Mouse (Mus musculus) frontal cortex, postnatal 36 days (tissue): ENCODE results near the gene Mgat1.
"Not testable (repeated sequence)": the region's sequence is repeated elsewhere in the genome, so short reads cannot be mapped to it uniquely, and the experiment has no call there.

ENCODE experiments used
- DNase-seq, 2 experiments: peaks; one replicate each; pipeline ENCODE4 v3.0.0; 2022; ENCODE audit warnings: low spot score in 2 of 2

The Mgat1 gene

GRCm38 (mm10) chr11:49243727-49244594 is at the start of gene Mgat1:
Gene Mgat1, plus strand, starts transcription at chr11:49244191.
- peak; percentile 87 to 91 for DNase-seq

- DNase-seq = not testable (repeated sequence)
These were observed 49.2 kb upstream of the Mgat1 start for GRCm38 (mm10) chr11:49194771-49195170.

DNA sequence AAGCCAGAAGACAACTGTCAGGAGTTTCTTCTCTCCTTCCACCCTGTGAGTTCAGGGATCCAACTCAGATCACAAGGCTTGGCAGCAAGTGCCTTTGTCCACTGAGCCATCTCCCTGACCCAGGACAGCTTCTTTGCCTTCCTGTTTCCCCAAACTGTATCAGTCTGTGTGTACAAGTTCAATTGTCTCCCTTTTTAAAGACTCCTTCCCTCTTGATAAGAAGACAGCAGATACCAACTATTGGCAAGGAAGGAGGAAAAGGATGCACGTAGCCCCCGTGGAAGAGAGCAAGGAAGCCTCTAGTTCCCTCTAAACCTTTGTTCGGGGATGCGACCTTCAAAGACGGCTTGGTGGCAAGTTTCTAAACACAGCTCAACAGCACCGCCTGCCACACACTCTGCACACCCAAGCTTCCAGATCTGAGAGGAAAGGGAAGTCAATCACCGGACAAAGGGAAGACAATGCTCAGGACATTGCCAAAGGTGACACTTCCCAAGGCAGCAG is 48.1 kb upstream of the Mgat1 start:
- no peak for DNase-seq

- DNase-seq = no peak
These were observed 43.3 kb upstream of the Mgat1 start for GRCm38 (mm10) chr11:49200666-49201065.

DNA sequence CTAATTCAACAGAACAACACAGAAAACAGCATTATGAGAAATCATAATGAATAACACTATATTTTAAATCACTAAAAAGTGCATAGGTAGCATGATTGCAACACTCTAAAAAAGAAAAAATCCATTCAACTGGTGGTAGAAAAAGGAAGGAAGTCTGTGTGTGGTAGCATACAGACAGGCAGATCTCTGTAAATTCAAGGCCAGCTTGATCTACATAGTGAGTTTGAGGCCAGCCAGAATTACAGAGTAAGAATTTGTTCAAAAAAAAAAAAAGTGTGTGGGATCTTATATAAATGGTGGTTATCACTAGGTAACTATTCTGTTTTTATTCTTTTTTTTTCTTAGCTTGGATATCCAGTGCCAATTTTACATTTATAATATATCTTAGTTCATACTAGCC is 42.8 kb upstream of the Mgat1 start:
- DNase-seq = no peak

- DNase-seq = no peak
These were observed 41.9 kb upstream of the Mgat1 start for GRCm38 (mm10) chr11:49202071-49202470.

GRCm38 (mm10) chr11:49202523-49203061 is 41.4 kb upstream of the Mgat1 start:
- no peak for DNase-seq

GRCm38 (mm10) chr11:49203129-49203768 is 40.7 kb upstream of the Mgat1 start, which contains the start of gene Zfp62:
Gene Zfp62, plus strand, starts transcription at chr11:49203292.
- DNase-seq = peak; percentile 95 to 96

DNA sequence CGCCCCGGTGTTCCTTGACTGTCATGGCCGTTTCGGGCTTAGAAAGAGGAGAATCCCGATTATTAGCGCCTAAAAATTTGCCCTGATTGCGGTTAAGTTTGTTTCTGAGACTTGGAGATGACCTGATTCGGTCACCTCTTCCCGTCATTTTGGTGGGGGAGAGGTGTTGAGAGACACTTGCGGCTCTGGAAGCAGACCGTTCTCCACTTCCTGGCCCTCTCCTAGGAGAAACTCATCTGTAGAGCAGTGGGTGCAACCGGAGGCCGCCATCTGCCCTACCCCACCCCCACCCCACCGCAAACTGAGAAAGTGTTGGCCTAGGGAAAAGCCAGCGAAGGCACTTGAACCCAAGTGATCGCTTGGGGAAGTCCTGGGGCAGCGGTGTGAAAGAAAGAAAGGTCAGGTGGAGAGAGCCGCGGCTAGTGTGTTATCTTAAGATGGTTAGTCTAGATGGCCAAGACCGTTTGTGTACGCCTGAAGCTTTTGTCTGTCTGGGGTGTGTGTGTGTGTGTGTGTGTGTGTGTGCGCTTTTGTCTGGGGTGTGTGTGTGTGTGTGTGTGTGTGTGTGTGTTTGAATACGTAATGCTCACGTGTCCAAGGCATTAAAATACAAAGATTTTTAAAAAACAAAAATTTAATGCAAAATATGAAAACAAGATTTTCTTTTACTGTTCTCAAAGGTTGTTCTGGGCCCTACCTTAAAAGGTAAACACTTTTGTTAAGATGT is 40.1 kb upstream of the Mgat1 start:
- DNase-seq = no peak

DNA sequence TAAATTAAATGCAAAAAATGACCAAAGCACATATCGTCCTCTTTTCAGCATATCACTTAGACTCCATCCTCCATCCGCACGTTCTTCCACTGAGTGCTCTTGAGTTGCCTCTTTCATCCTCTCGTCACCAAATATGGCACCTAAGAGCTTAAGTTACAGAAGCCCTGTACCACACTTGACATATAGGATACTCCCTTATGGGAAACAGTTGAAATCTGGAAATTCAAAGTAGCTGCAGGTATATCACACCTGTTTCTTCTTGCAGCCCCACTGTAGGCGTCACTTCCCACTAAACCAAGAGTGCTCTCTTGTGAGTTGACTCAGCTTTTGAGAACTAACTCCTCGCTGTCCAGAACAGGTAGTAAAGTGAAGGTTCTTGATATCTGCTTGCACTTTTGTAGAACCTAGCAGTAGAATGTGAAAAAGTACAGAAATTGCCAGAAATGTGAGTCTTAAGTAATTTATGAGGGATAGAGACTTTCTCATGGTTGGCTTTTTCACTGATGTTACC is 38.9 kb upstream of the Mgat1 start:
- no peak for DNase-seq

DNA sequence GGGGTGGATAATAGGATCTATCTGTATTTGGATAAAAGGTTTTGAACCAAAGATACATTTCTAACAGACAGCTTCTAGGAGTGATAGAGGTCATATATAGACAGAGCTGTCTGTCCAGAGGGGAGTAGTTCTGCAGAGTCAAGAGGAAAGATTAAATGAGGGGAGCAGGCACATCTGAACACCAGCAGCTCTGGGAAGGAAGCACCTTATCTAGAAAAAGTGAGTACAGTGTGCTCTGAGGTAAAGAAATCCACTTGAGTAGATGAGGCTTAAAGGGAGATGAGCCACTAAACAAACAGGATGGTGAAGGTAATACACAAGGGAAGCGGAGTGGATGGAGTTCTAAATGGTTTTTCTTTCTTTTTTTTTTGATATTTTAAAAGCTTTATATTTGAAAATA is 36.5 kb upstream of the Mgat1 start:
- DNase-seq = no peak

- no peak for DNase-seq
These were observed 31.4 kb upstream of the Mgat1 start for GRCm38 (mm10) chr11:49212577-49212976.

- DNase-seq = no peak
These were observed 30.5 kb upstream of the Mgat1 start for GRCm38 (mm10) chr11:49213505-49213904.

DNA sequence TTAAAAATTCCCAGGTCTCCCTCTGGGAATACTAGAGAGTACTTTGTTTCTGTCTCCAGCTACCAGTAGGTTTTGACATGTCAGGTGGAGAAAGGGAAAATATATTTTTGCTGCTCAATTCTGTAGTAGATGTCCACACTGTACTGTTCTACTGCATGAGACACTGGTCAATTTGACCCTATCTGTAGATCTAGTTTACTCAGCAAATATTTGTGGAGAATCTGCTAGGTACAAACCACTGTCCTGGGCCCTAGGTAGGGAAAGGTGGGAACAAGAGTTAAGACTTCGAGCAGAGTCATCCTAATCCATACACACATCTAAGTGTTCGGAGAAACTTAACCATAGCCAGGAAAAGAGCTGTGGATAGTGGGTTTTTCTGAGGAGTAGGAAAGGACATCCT is 24.7 kb upstream of the Mgat1 start:
- no peak for DNase-seq

GRCm38 (mm10) chr11:49224455-49224854 is 19.5 kb upstream of the Mgat1 start:
- no peak for DNase-seq

DNA sequence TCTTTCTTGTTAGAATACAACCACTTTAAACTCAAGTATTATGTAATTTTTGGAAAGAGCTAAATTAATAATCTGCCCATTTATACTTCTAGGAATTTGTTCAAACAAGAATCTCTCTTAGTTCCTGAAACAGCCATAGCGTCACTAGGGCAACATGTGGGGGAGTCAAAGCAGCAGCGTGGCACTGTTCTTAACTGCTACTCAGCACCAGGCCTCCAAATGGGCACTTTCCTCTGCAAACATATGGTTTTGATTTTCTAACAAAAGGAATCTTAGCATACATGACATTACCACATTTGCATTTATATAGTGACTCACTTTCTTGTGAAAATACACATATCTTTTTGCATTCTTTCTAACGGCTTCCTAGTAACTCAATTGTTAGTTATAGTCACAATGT is 11.2 kb upstream of the Mgat1 start:
- DNase-seq = peak in 1 of 2 experiments; percentile 49

DNA sequence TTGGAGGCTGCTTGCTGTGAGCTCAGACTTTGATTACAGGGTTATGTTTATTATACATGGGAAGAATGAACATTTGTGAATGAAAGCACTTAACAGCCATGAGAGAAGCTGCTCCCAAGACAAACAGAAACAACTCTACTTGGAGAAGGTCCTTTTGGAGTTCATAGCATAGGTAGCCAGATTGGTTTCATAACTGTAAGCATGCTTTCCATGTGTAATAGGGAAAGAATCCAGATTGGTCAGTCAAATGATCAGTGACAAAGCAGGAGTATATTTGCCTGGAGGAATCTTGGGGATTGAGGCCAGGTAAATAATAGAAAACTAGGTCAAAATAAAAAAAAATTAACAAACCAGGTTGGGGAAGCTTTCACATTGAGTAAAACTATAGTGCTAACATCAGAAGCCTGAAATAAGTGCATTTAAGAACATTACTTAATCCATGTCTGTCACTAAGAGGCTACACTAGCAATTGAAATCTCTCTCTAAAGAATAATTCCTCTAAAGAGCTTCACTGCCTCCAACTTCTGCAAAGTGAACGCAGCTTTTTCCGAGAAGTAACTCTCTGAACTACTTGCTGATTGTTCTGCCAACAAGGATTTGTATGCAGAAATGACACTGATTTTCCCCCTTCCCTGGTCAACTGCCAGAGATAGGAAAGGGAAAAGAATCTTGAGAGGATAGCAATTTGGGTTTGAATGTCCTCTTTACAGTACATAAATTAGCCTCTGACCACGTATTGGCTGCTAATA is 8.4 kb upstream of the Mgat1 start:
- no peak for DNase-seq

GRCm38 (mm10) chr11:49236891-49237290 is 7.1 kb upstream of the Mgat1 start:
- no peak for DNase-seq

GRCm38 (mm10) chr11:49237532-49237931 is 6.5 kb upstream of the Mgat1 start:
- DNase-seq = no peak

DNA sequence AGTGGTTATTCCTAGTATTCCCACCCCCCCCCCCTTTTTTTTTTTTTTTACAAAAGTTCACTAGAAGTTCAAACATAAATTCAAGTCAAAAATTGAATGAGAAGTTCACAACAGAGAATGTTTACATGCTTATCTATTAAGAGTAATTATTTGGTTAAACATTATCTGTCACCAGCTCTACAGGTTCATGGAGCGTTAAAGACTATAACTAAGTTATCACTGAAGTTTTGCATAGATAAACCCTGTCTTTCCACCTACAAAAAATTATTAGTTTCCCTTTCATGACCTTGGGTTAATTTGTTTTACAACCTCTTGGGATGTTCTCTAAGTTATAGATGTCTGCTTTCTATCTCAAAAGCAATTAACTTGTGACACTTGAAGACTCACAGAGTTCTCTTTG is 3.7 kb upstream of the Mgat1 start:
- no peak for DNase-seq

GRCm38 (mm10) chr11:49240874-49241273 is 3.1 kb upstream of the Mgat1 start:
- DNase-seq = no peak
